Mouse (Mus musculus) small intestine, adult 2 months (tissue): ENCODE measurements around the gene Cacna1c. TPM values are rescaled to one million over a fixed set of nuclear protein-coding genes. Genes with fewer than 3 reads are reported as not detected.

Experiments used
- H3K27ac ChIP-seq: fragments of 200-500 bp; 2 replicates; pipeline ENCODE4 v1.5.1; 2012; ENCODE audit warnings: low read depth, low read length, control low read depth, inconsistent platforms; ENCODE audit not compliant: insufficient read depth
- H3K27me3 ChIP-seq: fragments of 200-500 bp; 2 replicates; pipeline ENCODE4 v1.6.1; 2012; ENCODE audit warnings: mild to moderate bottlenecking, moderate library complexity, low read length, inconsistent platforms; ENCODE audit not compliant: control insufficient read depth, insufficient read depth
- H3K36me3 ChIP-seq: fragments of 200-500 bp; 2 replicates; pipeline ENCODE4 v1.6.1; 2012; ENCODE audit warnings: mild to moderate bottlenecking, low read length, control low read depth, inconsistent platforms; ENCODE audit not compliant: control insufficient read depth, insufficient read depth
- H3K4me1 ChIP-seq: fragments of 200-500 bp; 2 replicates; pipeline ENCODE4 v1.6.1; 2012; ENCODE audit warnings: low read length, inconsistent platforms, mixed read lengths; ENCODE audit not compliant: control insufficient read depth, insufficient read depth, insufficient read length
- H3K4me3 ChIP-seq: fragments of 200-500 bp; 2 replicates; pipeline ENCODE4 v1.5.1; 2012; ENCODE audit warnings: low read depth, mild to moderate bottlenecking, control low read depth, inconsistent platforms, low read length, moderate library complexity
- CTCF ChIP-seq: fragments of 200-500 bp; IDR thresholded peaks from 2 replicates; pipeline ENCODE4 v1.5.1; 2012; ENCODE audit warnings: low read depth, mild to moderate bottlenecking, control low read depth, inconsistent platforms, low read length, moderate library complexity, mixed read lengths; ENCODE audit not compliant: insufficient replicate concordance, insufficient read length; ENCODE audit errors: extremely low read depth
- POLR2A ChIP-seq: fragments of 200-500 bp; IDR thresholded peaks from 2 replicates; pipeline ENCODE4 v1.6.1; 2012; ENCODE audit warnings: low read depth, mild to moderate bottlenecking, control low read depth, inconsistent platforms, low read length, moderate library complexity
- WGBS: fragments of 180-500 bp; shearing (Covaris S2); methylation state at CpG from one replicate; pipeline ENCODE4 v1.1.7; 2018; 5-methylcytosine and 5-hydroxymethylcytosine counted together
- polyA plus RNA-seq: library from polyadenylated mRNA; depleted of rRNA; stranded (reverse); fragments of >200 nt; gene quantifications from 2 replicates; pipeline ENCODE4 v1.2.3, GENCODE M21; 2012

Cacna1c gene
- polyA plus RNA-seq, 1 experiment: 2.6 TPM

DNA sequence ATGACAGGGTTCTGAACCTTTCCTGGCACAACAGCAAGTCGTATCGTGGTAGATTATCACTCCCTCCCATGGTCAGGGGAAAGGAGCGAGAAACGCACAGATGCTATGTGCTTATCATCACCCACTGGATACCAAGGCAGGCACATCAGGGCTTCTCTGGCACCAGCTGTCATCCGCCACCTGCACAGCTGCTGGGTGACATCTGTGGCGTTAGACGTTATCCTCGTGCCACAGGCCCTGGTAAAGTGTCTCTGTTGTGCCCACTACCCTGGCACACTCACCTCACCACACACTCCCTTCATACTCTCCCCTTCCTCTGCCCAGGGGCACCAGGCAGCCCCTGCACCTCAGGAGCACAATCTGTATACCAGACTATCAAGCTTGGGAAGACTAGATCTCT, 137.8 kb downstream of the Cacna1c start:
- no peaks in the 10 kb centered on the region for H3K36me3 ChIP-seq
- H3K27me3 ChIP-seq: no peaks in the 10 kb centered on the region
- TF ChIP-seq POLR2A (no peak), CTCF (no peak)
- no peak overlapping the region for H3K27ac ChIP-seq
- 82% methylated on average over 8 of the region's 8 CpGs for WGBS
- H3K4me1 ChIP-seq: no peaks in the 10 kb centered on the region
- no peak overlapping the region for H3K4me3 ChIP-seq

GRCm38 (mm10) chr6:119057076-119057479, 139.1 kb downstream of the Cacna1c start:
- WGBS: 78% methylated on average over 15 of the region's 15 CpGs
- H3K27ac ChIP-seq: no peak overlapping the region
- TF ChIP-seq POLR2A (no peak), CTCF (no peak)
- H3K4me3 ChIP-seq: no peak overlapping the region
- no peaks in the 10 kb centered on the region for H3K27me3 ChIP-seq
- H3K4me1 ChIP-seq: no peaks in the 10 kb centered on the region
- no peaks in the 10 kb centered on the region for H3K36me3 ChIP-seq

GRCm38 (mm10) chr6:119052801-119053200, 143.4 kb downstream of the Cacna1c start:
- H3K4me3 ChIP-seq: no peak overlapping the region
- no peaks in the 10 kb centered on the region for H3K4me1 ChIP-seq
- no peaks in the 10 kb centered on the region for H3K27me3 ChIP-seq
- TF ChIP-seq POLR2A (no peak), CTCF (no peak)
- 57% methylated on average over 10 of the region's 10 CpGs for WGBS
- H3K36me3 ChIP-seq: no peaks in the 10 kb centered on the region
- 0 out of 2 replicates have a peak overlapping the region, but pooled peaks have one; percentile 32 for H3K27ac ChIP-seq

DNA sequence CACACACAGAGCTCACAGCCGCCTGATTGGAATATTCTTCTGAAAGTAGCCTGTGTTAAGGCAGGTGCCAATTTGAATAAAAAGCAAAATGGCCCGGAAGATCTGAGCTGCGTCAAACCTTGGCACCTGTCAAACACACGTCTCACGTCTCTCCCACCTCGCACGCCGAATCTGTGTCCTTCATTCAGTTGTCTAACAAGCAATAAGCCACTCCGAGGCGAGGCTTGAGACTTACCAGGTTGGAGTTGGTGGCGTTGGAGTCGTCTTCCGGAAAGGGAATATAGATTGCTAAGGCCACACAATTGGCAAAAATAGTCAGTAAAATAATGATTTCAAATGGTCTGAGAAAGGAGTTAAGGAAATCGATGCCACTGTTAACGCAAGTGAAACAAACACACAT, 143.9 kb downstream of the Cacna1c start:
- no peaks in the 10 kb centered on the region for H3K27me3 ChIP-seq
- 81% methylated on average over 15 of the region's 15 CpGs for WGBS
- H3K4me1 ChIP-seq: no peaks in the 10 kb centered on the region
- no peak overlapping the region for H3K27ac ChIP-seq
- H3K36me3 ChIP-seq: no peaks in the 10 kb centered on the region
- no peak overlapping the region for H3K4me3 ChIP-seq
- TF ChIP-seq CTCF (no peak), POLR2A (no peak)

DNA sequence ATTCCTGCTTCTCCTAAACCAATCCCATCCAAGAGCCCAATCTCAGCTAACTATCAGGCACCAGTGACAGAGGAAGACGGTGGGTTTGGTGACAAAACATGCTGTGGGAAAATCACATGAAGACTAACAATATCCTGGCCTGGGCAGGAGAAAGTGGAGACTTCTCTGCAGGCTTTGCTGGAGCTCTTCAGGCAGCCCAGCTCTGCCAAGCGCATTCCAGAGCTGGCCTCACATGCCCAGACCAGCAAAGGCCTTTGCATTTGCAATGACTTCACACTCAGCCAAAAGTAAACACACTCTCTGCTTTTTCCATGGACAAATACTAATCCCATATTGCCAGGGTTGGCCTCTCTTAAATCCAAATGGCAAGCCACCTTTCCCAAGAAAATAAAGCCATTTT, 144.5 kb downstream of the Cacna1c start:
- no peak overlapping the region for H3K27ac ChIP-seq
- TF ChIP-seq POLR2A: no peak
- TF ChIP-seq CTCF: no peak
- H3K36me3 ChIP-seq: no peaks in the 10 kb centered on the region
- WGBS: 69% methylated on average over 2 of the region's 2 CpGs
- H3K27me3 ChIP-seq: no peaks in the 10 kb centered on the region
- H3K4me3 ChIP-seq: no peak overlapping the region
- no peaks in the 10 kb centered on the region for H3K4me1 ChIP-seq

- Histone ChIP-seq H3K27ac (no peak overlapping the region), H3K36me3 (no peaks in the 10 kb centered on the region), H3K4me3 (no peak overlapping the region), H3K27me3 (no peaks in the 10 kb centered on the region), H3K4me1 (no peaks in the 10 kb centered on the region)
- 70% methylated on average over 8 of the region's 8 CpGs for WGBS
- no peak for TF ChIP-seq POLR2A
- TF ChIP-seq CTCF: no peak
These were observed 148.9 kb downstream of the Cacna1c start for GRCm38 (mm10) chr6:119047340-119047739.

- Histone ChIP-seq H3K27ac (no peak overlapping the region), H3K4me3 (no peak overlapping the region), H3K36me3 (no peaks in the 10 kb centered on the region), H3K4me1 (no peaks in the 10 kb centered on the region), H3K27me3 (no peaks in the 10 kb centered on the region)
- TF ChIP-seq POLR2A (no peak), CTCF (no peak)
- WGBS: 77% methylated on average over 7 of the region's 7 CpGs
These were observed 150.7 kb downstream of the Cacna1c start for GRCm38 (mm10) chr6:119045498-119045897.

GRCm38 (mm10) chr6:119044148-119044547, 152.1 kb downstream of the Cacna1c start:
- H3K4me1 ChIP-seq: no peaks in the 10 kb centered on the region
- H3K27me3 ChIP-seq: no peaks in the 10 kb centered on the region
- H3K27ac ChIP-seq: no peak overlapping the region
- H3K4me3 ChIP-seq: no peak overlapping the region
- H3K36me3 ChIP-seq: no peaks in the 10 kb centered on the region
- no peak for TF ChIP-seq POLR2A
- no peak for TF ChIP-seq CTCF
- 54% methylated on average over 7 of the region's 7 CpGs for WGBS
